Mouse (Mus musculus) central nervous system, embryonic 18 days (tissue): ENCODE data around the gene Pak4. TPM values are rescaled to one million over a fixed set of nuclear protein-coding genes. Genes with fewer than 3 reads are reported as not detected.

ENCODE experiments used
- polyA plus RNA-seq: library from polyadenylated mRNA; depleted of rRNA; stranded (reverse); fragments of >200 nt; gene quantifications from 2 replicates; pipeline ENCODE4 v1.2.3, GENCODE M21; 2012; rRNA removed

Pak4 gene
- 11.0 and 12.7 TPM in 2 replicates for polyA plus RNA-seq

GRCm38 (mm10) chr7:28597642-28598446 lies at the start of gene Pak4, which contains the start of gene Samd4b:
Gene Pak4 (minus strand): TSS chr7:28598185.
Gene Samd4b (minus strand): TSS chr7:28598144.

GRCm38 (mm10) chr7:28631073-28631472 lies 33.1 kb upstream of the Pak4 start, which contains the start of gene Acp7:
Gene Acp7 (minus strand): TSS chr7:28631332.

GRCm38 (mm10) chr7:28547154-28547553 lies 50.8 kb downstream of the Pak4 start, which contains the start of gene Nccrp1:
Gene Nccrp1 (minus strand): TSS chr7:28547254.

GRCm38 (mm10) chr7:28540526-28540925 lies 57.5 kb downstream of the Pak4 start, which contains the start of gene Sycn:
Gene Sycn (plus strand): TSS chr7:28540885.

GRCm38 (mm10) chr7:28522536-28522935 lies 75.4 kb downstream of the Pak4 start, which contains the start of gene Ifnl3:
Gene Ifnl3 (plus strand): TSS chr7:28522836.

GRCm38 (mm10) chr7:28510405-28510974 lies 87.5 kb downstream of the Pak4 start, which contains the start of gene Ifnl2:
Gene Ifnl2 (minus strand): TSS chr7:28510455.

Other genes starting within 250 kb of the Pak4 start
- 1,114 and 1,140 TPM in 2 replicates for gene Rps16, start 247.5 kb downstream of the Pak4 start, polyA plus RNA-seq
- gene Plekhg2, start 225.6 kb downstream of the Pak4 start, polyA plus RNA-seq = 13.5 and 19.5 TPM in 2 replicates
- gene Zfp36, start 217.9 kb downstream of the Pak4 start, polyA plus RNA-seq = 2.6 and 4.6 TPM in 2 replicates
- gene Med29, start 205.5 kb downstream of the Pak4 start, polyA plus RNA-seq = 43.0 and 44.9 TPM in 2 replicates
- 104 and 110 TPM in 2 replicates for gene Paf1, start 205.2 kb downstream of the Pak4 start, polyA plus RNA-seq
- gene Gmfg, start 160.7 kb downstream of the Pak4 start, polyA plus RNA-seq = 2.9 TPM in 2 replicates
- 58.8 and 65.9 TPM in 2 replicates for gene Lrfn1, start 146.2 kb downstream of the Pak4 start, polyA plus RNA-seq
- not detected in 2 replicates for gene Ifnl2, start 87.7 kb downstream of the Pak4 start, polyA plus RNA-seq
- gene Ifnl3, start 75.3 kb downstream of the Pak4 start, polyA plus RNA-seq = not detected in 2 replicates
- not detected in 2 replicates for gene Sycn, start 57.3 kb downstream of the Pak4 start, polyA plus RNA-seq
- 0.20 and 3.1 TPM in 2 replicates for gene Nccrp1, start 50.9 kb downstream of the Pak4 start, polyA plus RNA-seq
- gene Samd4b, start within 50 bp of the Pak4 start, polyA plus RNA-seq = 53.4 and 61.8 TPM in 2 replicates
- gene Acp7, start 33.1 kb upstream of the Pak4 start, polyA plus RNA-seq = 0.22 and 0.92 TPM in 2 replicates
- gene Fbxo27, start 94.7 kb upstream of the Pak4 start, polyA plus RNA-seq = 31.4 and 33.2 TPM in 2 replicates
- gene Fbxo17, start 118.6 kb upstream of the Pak4 start, polyA plus RNA-seq = 4.1 and 4.6 TPM in 2 replicates
- 71.4 and 74.9 TPM in 2 replicates for gene Mrps12, start 143.6 kb upstream of the Pak4 start, polyA plus RNA-seq
- 15.9 and 16.3 TPM in 2 replicates for gene Sars2, start 143.8 kb upstream of the Pak4 start, polyA plus RNA-seq
- gene Ccer2, start 158.0 kb upstream of the Pak4 start, polyA plus RNA-seq = 0.39 and 0.56 TPM in 2 replicates
- 128 and 133 TPM in 2 replicates for gene Sirt2, start 168.6 kb upstream of the Pak4 start, polyA plus RNA-seq
- 26.6 and 29.6 TPM in 2 replicates for gene Nfkbib, start 169.3 kb upstream of the Pak4 start, polyA plus RNA-seq
- gene Rinl, start 190.8 kb upstream of the Pak4 start, polyA plus RNA-seq = 0.55 and 0.62 TPM in 2 replicates
- 372 and 379 TPM in 2 replicates for gene Hnrnpl, start 210.4 kb upstream of the Pak4 start, polyA plus RNA-seq
- gene Ech1, start 227.0 kb upstream of the Pak4 start, polyA plus RNA-seq = 98.9 and 107 TPM in 2 replicates
- gene Lgals4, start 235.7 kb upstream of the Pak4 start, polyA plus RNA-seq = 9.5 and 10.9 TPM in 2 replicates